Mouse (Mus musculus): ENCODE results near the gene Txnrd3. TPM values are rescaled to one million over a fixed set of nuclear protein-coding genes. Genes with fewer than 3 reads are reported as not detected.

Gene Txnrd3
- polyA plus RNA-seq, 1 experiment from 2014 or later, result 11.6 TPM

DNA sequence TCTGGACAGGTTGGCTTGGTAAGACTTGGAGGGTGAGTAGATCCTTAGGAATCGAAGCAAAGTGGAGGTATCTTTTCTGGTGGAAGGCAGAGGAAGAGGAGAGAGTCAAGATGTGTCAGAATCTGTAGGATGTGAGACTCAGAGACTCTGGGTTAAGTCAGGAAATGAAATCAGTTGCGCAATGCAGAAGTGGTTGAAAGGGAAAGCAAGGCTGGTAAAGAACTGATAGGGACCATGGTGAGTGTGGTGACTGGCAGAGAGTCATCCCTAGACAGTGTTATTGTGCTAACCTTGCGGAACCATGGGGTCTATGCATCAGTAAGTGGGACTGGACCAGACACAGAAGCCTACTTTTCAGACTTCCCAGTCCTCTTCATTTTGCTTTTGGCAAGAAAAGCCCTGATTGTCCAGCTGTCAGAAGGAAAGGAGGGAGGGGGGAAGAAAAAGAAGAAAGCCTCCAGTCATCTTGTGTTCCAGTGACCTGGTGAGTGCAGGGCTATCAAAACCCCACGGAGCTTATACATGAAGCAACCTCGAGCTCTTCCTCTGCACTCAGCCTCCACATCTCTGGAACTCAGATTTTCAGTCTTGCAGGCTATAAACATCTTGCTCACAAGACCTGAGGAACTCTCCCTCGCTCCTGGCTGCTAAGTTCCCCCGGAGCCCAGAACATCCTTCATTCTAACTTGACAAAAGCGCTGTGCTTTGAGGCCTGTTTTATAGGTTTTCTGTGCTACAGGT lies 15.6 kb upstream of the Txnrd3 start:
- WGBS, result 60% methylated on average over 8 of the region's 8 CpGs
- Histone ChIP-seq H3K9ac (no peak overlapping the region), H3K4me3 (no peak overlapping the region), H3K9me3 (no peaks in the 10 kb centered on the region), H3K4me1 (peaks cover 6% of the 10 kb centered on the region; the same call in 1 of the 2 replicates), H3K4me2 (no peak overlapping the region), H3K36me3 (no peaks in the 10 kb centered on the region), H3K27ac (no peak overlapping the region), H3K27me3 (no peaks in the 10 kb centered on the region)
- ATAC-seq (ENCODE audit: borderline replicate concordance, extremely low read depth, low FRiP score, low TSS enrichment), result no peak

- H3K9ac ChIP-seq, result no peak overlapping the region
- no peaks in the 10 kb centered on the region for H3K27me3 ChIP-seq
- H3K27ac ChIP-seq, result no peak overlapping the region
- ATAC-seq (ENCODE audit: borderline replicate concordance, extremely low read depth, low FRiP score, low TSS enrichment), result peak; percentile 49; the same call in 1 of the 2 replicates
- 7% methylated on average over 10 of the region's 10 CpGs for WGBS
- no peaks in the 10 kb centered on the region for H3K9me3 ChIP-seq
- H3K4me2 ChIP-seq, result no peak overlapping the region
- H3K36me3 ChIP-seq, result no peaks in the 10 kb centered on the region
- H3K4me3 ChIP-seq, result no peak overlapping the region
- H3K4me1 ChIP-seq, result peaks cover 6% of the 10 kb centered on the region; the same call in 1 of the 2 replicates
Observed at GRCm38 (mm10) chr6:89631809-89632562, 11.8 kb upstream of the Txnrd3 start.

GRCm38 (mm10) chr6:89633115-89633514 lies 10.7 kb upstream of the Txnrd3 start:
- ATAC-seq (ENCODE audit: borderline replicate concordance, extremely low read depth, low FRiP score, low TSS enrichment), result no peak

GRCm38 (mm10) chr6:89634400-89634799 lies 9.4 kb upstream of the Txnrd3 start:
- H3K27me3 ChIP-seq, result no peaks in the 10 kb centered on the region
- no peaks in the 10 kb centered on the region for H3K9me3 ChIP-seq
- peaks cover 6% of the 10 kb centered on the region; the same call in 1 of the 2 replicates for H3K4me1 ChIP-seq
- no peak overlapping the region for H3K9ac ChIP-seq
- 26% methylated on average over 8 of the region's 8 CpGs for WGBS
- no peak overlapping the region for H3K27ac ChIP-seq
- H3K4me3 ChIP-seq, result no peak overlapping the region
- ATAC-seq (ENCODE audit: borderline replicate concordance, extremely low read depth, low FRiP score, low TSS enrichment), result no peak
- no peaks in the 10 kb centered on the region for H3K36me3 ChIP-seq
- H3K4me2 ChIP-seq, result no peak overlapping the region

More at GRCm38 (mm10) chr6:89633115-89633514, 10.7 kb upstream of the Txnrd3 start:
- no peaks in the 10 kb centered on the region for H3K9me3 ChIP-seq
- no peak overlapping the region for H3K27ac ChIP-seq
- no peaks in the 10 kb centered on the region for H3K27me3 ChIP-seq
- H3K9ac ChIP-seq, result no peak overlapping the region
- H3K4me1 ChIP-seq, result peaks cover 6% of the 10 kb centered on the region; the same call in 1 of the 2 replicates
- H3K4me3 ChIP-seq, result no peak overlapping the region
- H3K36me3 ChIP-seq, result no peaks in the 10 kb centered on the region
- H3K4me2 ChIP-seq, result no peak overlapping the region
- WGBS, result 71% methylated on average over 7 of the region's 7 CpGs

GRCm38 (mm10) chr6:89637977-89638376 lies 5.8 kb upstream of the Txnrd3 start:
- no peak overlapping the region for H3K4me3 ChIP-seq
- H3K4me2 ChIP-seq, result no peak overlapping the region
- no peak for ATAC-seq (ENCODE audit: borderline replicate concordance, extremely low read depth, low FRiP score, low TSS enrichment)
- no peaks in the 10 kb centered on the region for H3K9me3 ChIP-seq
- H3K36me3 ChIP-seq, result no peaks in the 10 kb centered on the region
- 75% methylated on average over 4 of the region's 4 CpGs for WGBS
- no peak overlapping the region for H3K27ac ChIP-seq
- no peaks in the 10 kb centered on the region for H3K4me1 ChIP-seq
- H3K27me3 ChIP-seq, result no peaks in the 10 kb centered on the region
- no peak overlapping the region for H3K9ac ChIP-seq

DNA sequence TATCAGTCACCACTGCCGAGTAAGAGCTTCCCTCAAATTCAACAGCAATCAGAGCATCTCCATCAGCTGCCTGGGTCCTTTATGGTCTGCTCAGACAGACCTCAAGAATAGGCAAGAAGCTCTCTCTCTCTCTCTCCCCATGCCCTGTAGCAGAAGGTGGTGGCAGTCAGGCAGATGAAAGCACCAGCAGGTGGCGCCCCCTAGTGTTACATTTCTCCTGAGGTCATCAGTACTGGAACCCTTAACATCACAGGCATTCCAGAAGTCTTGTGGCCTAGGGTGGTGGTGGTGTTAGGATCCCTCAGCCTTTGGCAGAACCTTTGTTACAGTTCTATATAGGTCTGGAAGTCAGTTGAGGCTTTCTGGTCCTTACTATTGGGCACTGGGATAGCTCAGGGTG lies 4.8 kb upstream of the Txnrd3 start:
- H3K4me2 ChIP-seq, result no peak overlapping the region
- no peak for ATAC-seq (ENCODE audit: borderline replicate concordance, extremely low read depth, low FRiP score, low TSS enrichment)
- H3K27me3 ChIP-seq, result no peaks in the 10 kb centered on the region
- no peaks in the 10 kb centered on the region for H3K36me3 ChIP-seq
- WGBS, result 32% methylated on average over 2 of the region's 2 CpGs
- no peak overlapping the region for H3K27ac ChIP-seq
- no peak overlapping the region for H3K4me3 ChIP-seq
- H3K4me1 ChIP-seq, result peaks cover 6% of the 10 kb centered on the region
- no peak overlapping the region for H3K9ac ChIP-seq
- H3K9me3 ChIP-seq, result no peaks in the 10 kb centered on the region

- peak overlapping the region; percentile 95 for H3K4me2 ChIP-seq
- peaks cover 10% of the 10 kb centered on the region for H3K4me1 ChIP-seq
- H3K9ac ChIP-seq, result peak overlapping the region; percentile 42
- no peaks in the 10 kb centered on the region for H3K36me3 ChIP-seq
- no peaks in the 10 kb centered on the region for H3K9me3 ChIP-seq
- H3K27ac ChIP-seq, result peak overlapping the region; percentile 89
- WGBS, result under 1% methylated on average over 41 of the region's 41 CpGs
- H3K4me3 ChIP-seq, result peak overlapping the region; percentile 61
- H3K27me3 ChIP-seq, result no peaks in the 10 kb centered on the region
- peak; percentile 96 for ATAC-seq (ENCODE audit: borderline replicate concordance, extremely low read depth, low FRiP score, low TSS enrichment)
Observed at GRCm38 (mm10) chr6:89644271-89645075, 685 bp downstream of the Txnrd3 start.

- Histone ChIP-seq H3K27ac (no peak overlapping the region), H3K9me3 (no peaks in the 10 kb centered on the region), H3K9ac (no peak overlapping the region), H3K4me2 (no peak overlapping the region), H3K4me3 (no peak overlapping the region), H3K4me1 (0 out of 2 replicates have a peak, but pooled peaks cover 3% of the 10 kb centered on the region), H3K27me3 (no peaks in the 10 kb centered on the region), H3K36me3 (no peaks in the 10 kb centered on the region)
- 78% methylated on average over 8 of the region's 8 CpGs for WGBS
- no peak for ATAC-seq (ENCODE audit: borderline replicate concordance, extremely low read depth, low FRiP score, low TSS enrichment)
Observed at GRCm38 (mm10) chr6:89649897-89650296, 6.1 kb downstream of the Txnrd3 start.

DNA sequence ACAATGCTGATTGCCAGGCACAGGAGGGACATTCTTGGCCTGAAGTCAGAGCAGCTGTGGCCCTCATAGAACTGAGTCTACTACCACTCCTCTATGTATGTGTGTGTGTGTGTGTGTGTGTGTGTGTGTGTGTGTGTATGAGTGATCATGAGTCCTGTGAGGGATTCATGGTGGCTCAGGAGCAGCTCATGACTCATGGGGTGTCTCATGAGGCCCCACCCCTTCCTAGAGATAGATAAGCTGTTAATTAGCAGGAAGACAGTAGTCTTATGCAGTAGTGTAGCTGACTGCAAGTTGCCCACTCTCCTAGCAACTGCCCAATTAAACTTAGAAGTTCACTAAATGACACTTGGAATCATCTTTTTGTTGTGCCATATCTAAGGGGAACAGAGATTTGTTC lies 8.0 kb downstream of the Txnrd3 start:
- H3K9me3 ChIP-seq, result no peaks in the 10 kb centered on the region
- no peaks in the 10 kb centered on the region for H3K27me3 ChIP-seq
- no peaks in the 10 kb centered on the region for H3K36me3 ChIP-seq
- H3K4me1 ChIP-seq, result 0 out of 2 replicates have a peak, but pooled peaks cover 3% of the 10 kb centered on the region
- H3K4me2 ChIP-seq, result no peak overlapping the region
- H3K4me3 ChIP-seq, result no peak overlapping the region
- H3K9ac ChIP-seq, result no peak overlapping the region
- ATAC-seq (ENCODE audit: borderline replicate concordance, extremely low read depth, low FRiP score, low TSS enrichment), result no peak
- no peak overlapping the region for H3K27ac ChIP-seq

DNA sequence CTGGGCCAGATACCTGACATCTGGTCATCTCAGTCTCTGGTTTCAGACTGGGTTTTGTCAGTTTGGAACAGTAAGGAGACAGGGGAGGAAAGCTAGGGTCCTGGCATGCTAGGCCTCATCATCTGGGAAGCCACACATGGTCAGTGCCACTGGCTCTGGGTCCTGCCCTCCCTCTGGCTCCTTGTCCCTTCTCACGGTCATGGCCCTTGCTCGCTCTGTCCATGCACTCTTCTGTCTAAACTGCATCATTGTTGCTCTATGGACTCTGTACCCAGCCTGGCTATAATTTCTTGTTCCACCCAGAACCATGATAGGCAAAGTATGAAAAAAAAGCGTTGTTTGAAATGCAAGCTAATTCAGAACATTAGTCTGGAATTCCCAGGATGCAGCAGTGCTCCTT lies 11.2 kb downstream of the Txnrd3 start:
- H3K4me1 ChIP-seq, result no peaks in the 10 kb centered on the region
- no peak overlapping the region for H3K4me3 ChIP-seq
- H3K9ac ChIP-seq, result no peak overlapping the region
- no peak overlapping the region for H3K4me2 ChIP-seq
- no peaks in the 10 kb centered on the region for H3K36me3 ChIP-seq
- ATAC-seq (ENCODE audit: borderline replicate concordance, extremely low read depth, low FRiP score, low TSS enrichment), result no peak
- H3K9me3 ChIP-seq, result no peaks in the 10 kb centered on the region
- no peak overlapping the region for H3K27ac ChIP-seq
- no peaks in the 10 kb centered on the region for H3K27me3 ChIP-seq
- 86% methylated on average over 3 of the region's 3 CpGs for WGBS

- ATAC-seq (ENCODE audit: borderline replicate concordance, extremely low read depth, low FRiP score, low TSS enrichment), result no peak
- H3K27me3 ChIP-seq, result no peaks in the 10 kb centered on the region
Observed at GRCm38 (mm10) chr6:89658342-89658741, 14.6 kb downstream of the Txnrd3 start.

More at GRCm38 (mm10) chr6:89658342-89658741, 14.6 kb downstream of the Txnrd3 start:
- WGBS, result 71% methylated on average over 3 of the region's 3 CpGs
- no peak overlapping the region for H3K4me2 ChIP-seq
- no peak overlapping the region for H3K27ac ChIP-seq
- H3K9me3 ChIP-seq, result no peaks in the 10 kb centered on the region
- H3K4me1 ChIP-seq, result no peaks in the 10 kb centered on the region
- H3K36me3 ChIP-seq, result no peaks in the 10 kb centered on the region
- no peak overlapping the region for H3K4me3 ChIP-seq
- H3K9ac ChIP-seq, result no peak overlapping the region
